Mouse (Mus musculus) spleen, embryonic (tissue): ENCODE results near the gene Hoxd3.

Experiments
- CTCF ChIA-PET: fragments of 350-600 bp; sonication (Branson Sonifier 250); formaldehyde crosslinking; loops from one replicate; lab custom pipeline; 2022; lab: Charles Lee

The Hoxd3 gene

DNA sequence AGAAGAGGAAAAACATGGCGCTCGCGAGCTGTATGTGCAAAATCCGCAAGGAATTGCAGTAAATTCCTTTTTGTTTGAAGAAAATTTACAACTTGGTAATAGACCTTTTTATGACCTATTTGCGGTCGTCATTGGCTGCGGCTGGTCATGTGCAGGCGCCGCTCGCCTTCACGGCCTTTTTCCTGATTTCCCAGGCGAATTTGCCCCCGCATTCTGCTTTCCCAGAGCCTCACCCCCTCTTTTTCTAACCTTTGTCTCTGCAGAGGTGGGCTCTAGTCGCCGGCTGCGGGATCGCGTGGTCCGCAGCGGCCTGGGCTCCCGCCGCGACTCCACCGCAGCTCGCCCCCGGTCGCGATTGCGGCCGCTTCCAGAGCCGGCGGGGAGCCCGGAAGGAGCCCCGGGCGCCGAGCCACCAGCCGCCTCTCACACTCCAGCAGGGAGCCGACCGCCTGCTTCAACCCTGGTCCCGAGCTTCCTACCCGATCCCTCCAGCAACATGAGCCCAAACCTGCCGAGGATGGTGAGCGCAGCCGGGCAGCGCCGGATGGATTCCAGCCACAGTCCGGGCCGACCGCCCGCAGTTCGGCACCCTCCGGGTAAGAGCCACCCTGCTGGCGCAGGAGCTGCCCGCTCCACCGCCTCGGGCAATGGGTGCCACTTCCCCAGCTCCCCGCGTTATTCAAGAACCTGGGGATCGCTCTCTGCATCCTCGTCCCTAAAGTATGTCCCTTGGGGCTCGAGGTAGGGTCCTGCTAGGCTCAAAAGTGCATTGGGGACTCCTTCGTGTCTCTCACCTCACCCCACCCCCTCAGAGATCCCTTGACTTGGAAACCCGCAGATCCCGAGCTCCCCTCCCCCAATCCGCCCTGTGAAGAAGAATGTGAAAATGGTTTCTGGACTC lies at the start of gene Hoxd3, which contains the start of gene Hoxd4:
Gene Hoxd3, plus strand, starts transcription at position 207 of the 901 bp plus-strand sequence.
Gene Hoxd4, plus strand, starts transcription at position 209 of the 901 bp plus-strand sequence.
- CTCF ChIA-PET: no interaction called here

DNA sequence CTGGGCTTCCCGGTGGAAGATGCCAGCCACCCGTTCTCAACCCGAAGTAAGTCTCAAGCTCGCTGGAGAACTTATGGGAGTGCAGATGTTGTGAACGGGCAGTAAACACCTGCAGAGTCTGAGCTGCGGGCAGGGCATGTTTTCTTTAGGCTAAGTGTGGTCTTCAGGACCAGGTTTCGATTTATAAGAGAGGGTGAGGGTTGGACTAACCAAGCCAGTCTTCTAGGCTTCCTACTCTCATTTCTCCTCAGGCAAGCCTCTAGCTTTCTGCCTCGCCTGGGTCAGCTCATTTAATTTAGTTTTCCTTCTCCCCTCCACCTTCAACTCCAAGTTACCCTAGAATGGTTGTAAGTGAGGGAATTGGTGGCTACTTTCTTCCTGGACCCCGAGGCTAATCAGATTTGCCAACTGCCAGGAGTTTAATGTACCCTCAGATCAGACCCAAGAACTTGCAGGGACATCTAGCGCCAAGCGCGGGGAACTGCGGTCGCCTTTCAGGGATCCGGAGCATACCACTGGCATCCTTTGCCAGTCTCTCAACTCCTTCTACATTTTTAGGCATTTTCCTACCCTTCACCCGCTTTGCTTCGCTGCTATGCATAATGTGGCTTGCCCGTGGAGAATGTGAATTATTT lies 48.3 kb upstream of the Hoxd3 start:
- CTCF ChIA-PET: no interaction called here

DNA sequence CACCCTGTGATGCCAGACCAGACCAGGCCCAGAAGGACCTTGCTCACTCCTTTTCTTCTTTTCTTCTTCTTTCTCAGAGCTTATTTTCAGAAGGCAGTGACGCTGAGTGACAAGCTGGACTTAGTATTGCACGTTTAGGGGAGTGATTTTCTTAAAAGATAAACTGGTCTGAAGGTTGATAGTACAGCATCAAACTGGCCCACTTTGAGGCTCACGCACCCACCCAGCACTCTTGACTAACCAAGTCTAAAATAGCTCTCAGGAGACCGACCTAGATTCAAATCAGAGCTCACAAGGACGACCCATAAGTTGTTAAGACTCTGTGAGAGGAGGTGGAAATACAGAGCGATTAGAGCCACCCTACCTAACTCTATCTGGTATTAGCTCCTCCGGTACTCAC lies 45.3 kb upstream of the Hoxd3 start:
- CTCF ChIA-PET: no interaction called here

DNA sequence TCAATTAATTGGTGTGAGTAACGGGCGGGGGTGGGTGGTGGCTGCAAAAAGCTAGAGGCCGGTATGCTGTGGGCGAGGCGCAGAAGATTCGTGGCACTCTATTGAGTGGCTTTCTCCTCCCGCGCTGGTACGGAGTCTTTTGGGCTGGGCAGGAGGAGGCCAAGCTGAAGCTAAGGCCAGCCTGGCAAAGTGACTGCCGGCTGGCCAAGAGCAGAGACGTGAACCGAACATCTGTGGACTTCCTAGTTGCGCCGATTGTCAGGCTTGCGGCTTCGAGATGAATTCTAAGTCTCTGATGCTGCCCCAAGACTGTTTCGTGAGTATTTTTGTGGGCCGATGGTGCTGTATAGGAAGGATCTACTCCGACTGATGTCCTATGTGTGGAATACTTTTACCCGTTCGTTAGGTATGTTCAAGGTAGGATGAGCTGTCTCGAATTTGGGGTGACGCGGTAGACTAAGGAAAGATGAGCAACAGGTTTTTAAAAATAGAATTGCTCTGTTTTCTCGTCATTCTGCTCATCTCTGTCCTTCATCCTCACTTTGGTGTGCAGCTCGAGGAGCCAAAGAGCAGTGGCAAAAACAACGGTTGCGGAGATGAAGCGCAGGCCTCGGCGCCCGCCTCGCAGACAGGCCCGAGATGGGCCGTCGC lies 44.4 kb upstream of the Hoxd3 start:
- CTCF ChIA-PET: no interaction called here

DNA sequence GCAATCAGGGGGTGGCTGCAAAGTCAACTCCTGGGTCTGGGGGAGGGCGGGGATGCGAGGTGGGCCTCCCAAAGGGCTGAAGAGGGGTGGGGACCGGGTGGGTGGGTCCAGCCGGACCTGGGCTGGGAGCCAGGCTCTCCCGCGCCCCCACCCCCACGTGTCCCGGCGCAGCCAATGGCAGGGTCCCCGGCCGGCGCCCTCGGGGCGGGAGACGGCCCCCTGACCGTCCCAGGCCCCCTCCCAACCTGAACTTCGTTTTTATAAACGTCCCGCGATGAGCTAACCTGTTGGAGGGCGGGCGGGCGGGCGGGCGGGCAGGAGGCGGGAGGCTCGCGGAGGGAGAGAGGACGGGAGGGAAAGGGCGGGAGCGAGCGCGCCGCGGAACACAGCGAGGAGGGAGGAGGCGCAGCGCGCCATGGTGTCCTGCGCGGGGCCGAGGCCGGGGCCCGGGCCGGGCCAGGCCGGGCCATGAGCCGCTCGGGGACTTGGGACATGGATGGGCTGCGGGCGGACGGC lies 43.8 kb upstream of the Hoxd3 start, which contains the start of gene Hoxd13:
Gene Hoxd13, plus strand, starts transcription at position 469 of the 516 bp plus-strand sequence.
- CTCF ChIA-PET: no interaction called here

DNA sequence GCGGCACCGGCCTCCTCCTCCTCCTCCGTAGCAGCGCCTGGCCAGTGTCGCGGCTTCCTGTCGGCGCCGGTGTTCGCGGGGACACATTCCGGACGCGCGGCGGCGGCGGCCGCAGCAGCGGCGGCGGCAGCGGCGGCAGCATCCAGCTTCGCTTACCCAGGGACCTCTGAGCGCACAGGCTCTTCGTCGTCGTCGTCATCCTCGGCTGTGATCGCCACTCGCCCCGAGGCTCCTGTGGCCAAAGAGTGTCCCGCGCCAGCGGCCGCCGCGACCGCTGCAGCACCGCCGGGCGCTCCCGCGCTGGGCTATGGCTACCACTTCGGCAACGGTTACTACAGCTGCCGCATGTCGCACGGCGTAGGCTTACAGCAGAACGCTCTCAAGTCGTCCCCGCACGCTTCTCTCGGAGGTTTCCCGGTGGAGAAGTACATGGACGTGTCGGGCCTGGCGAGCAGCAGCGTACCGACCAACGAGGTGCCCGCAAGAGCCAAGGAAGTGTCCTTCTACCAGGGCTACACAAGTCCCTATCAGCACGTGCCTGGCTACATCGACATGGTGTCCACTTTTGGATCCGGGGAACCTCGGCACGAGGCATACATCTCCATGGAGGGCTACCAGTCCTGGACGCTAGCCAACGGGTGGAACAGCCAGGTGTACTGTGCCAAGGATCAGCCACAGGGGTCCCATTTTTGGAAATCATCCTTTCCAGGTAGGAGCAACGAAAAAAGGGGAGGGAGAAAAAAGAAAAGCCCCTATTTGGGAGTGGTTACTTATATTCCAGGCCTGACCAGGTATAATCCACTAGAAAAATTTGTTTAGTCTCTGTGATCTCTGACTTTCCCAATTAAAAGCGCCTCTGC lies 43.1 kb upstream of the Hoxd3 start:
- CTCF ChIA-PET: no interaction called here

DNA sequence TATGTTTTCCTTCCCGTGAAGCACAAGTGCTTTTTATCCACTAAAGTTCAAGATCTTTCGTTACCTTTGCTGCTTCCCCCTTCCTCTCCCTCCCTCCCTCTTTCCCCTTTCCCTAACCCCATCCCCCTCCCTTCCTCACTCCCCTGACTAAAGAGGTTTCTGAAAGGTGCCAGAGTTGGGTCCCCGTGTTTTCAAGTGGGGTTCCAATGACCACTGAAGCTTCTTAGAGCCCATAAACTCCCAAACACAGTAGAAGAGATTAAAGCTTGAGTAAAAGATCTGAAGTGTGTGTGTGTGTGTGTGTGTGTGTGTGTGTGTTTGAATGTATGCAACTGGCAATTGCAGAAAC lies 42.5 kb upstream of the Hoxd3 start:
- CTCF ChIA-PET: interaction anchor here (0.8 kb wide), 1 partner anchor 17 kb away, joined by 3 read pairs; no protein-coding TSS in a partner anchor

DNA sequence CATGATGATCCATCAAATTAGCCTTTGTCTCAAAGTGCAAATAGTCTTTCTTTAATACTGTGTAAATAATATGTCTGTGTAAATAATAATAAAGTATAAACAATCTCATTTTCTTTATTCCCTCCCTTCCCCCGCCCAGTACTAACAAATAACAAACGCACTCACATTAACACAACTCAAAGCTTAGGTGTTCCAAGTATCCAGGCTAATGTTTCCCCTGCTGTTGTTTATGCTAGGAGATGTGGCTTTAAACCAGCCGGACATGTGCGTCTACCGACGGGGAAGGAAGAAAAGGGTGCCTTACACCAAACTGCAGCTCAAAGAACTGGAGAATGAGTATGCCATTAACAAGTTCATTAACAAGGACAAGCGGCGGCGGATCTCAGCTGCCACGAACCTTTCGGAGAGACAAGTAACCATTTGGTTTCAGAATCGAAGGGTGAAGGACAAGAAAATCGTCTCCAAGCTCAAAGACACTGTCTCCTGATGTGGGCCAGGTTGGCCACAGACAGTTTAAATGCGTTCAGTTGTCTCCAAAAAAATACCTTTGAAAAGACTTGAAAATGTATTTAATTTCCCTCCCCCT lies 42.0 kb upstream of the Hoxd3 start:
- CTCF ChIA-PET: interaction anchor here (0.8 kb wide), 1 partner anchor 18 kb away, joined by 3 read pairs; no protein-coding TSS in a partner anchor

DNA sequence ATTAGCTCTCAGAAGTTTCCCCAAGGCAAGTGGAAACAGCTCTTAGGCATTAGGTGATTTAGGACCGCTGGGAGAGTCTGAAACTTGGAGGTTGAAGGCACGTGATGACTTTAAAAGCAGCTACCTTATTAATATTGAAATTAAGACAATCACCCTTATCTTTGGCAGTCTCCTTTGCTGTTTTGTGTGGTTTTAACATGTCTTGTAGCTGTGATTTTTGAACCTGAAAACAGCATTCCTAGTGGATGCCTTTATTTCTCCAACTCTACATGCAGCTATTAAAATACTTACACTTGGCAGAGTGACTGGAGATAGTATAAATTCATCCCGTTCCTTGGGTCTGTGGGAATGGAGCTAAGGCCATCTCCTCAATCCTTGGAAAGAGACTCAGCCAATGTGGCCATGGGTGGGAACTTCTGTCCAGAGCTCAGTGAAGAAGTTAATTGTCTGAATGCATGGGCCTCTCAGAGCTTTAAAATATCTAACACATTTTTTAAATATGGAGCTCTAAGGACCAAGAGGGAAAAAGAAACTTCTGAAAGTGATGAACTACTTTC lies 41.0 kb upstream of the Hoxd3 start:
- CTCF ChIA-PET: interaction anchor here (0.6 kb wide), 1 partner anchor 16 kb away, joined by 3 read pairs; no protein-coding TSS in a partner anchor

DNA sequence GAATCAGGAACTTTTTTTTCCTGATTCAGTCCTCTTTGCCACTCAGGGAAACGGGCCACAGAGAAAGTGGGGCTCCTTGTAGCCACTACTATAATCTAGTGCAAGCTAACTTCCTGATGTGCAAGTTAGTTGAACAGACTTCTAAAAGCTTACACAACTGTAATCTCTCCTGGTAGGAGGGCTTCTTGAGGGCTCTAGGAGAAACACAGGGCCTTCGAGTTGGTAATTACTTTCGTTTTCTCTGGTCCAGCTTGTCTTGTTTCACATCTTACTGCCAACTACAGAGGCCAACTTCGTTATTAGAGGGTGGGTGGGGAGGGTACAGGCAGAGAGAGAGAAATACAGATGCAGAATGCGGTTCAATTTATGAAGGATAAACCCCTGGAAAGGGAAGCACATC lies 39.9 kb upstream of the Hoxd3 start:
- CTCF ChIA-PET: no interaction called here

DNA sequence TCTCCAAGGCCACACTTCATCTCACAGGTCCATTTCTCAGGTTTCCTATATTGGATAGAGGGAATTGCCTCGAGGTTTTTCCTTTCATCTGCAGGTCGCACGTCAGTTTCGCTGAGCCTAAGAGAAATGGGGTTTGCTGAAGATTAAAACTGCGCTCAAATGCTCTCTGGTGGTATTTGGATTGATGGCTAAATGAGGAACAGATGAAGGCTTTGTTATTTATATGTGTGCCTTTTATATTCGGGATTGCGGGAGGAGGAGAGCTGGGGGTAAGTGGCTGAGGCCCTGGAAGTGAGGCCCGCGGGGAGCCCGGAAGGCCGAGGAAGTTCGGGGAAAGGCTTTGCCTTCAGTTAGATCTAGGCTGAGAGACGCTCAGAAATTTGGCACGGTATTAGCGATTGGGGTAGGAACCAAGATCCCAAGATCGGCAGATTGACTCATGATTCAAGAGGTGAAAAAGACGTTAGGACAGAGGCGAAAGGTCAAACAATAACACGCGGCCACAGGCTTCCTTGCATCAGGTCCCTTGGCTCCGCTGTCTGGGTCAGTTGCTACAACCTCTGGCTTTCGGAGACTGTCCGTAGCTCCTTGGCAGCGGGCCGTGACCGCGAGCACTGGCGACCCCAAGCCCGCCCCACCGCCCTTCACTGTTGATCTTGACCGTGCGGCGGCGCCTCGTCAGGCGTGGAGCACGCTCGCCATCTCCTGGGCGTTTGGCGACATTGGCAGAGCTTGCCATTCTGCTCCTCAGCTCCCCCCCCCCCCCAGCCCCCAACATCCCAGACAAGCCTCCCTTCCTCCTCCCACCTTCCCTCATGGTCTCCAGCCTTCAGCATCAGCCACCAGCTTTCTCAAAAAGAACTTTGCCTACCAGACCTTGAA lies 39.0 kb upstream of the Hoxd3 start:
- CTCF ChIA-PET: no interaction called here

DNA sequence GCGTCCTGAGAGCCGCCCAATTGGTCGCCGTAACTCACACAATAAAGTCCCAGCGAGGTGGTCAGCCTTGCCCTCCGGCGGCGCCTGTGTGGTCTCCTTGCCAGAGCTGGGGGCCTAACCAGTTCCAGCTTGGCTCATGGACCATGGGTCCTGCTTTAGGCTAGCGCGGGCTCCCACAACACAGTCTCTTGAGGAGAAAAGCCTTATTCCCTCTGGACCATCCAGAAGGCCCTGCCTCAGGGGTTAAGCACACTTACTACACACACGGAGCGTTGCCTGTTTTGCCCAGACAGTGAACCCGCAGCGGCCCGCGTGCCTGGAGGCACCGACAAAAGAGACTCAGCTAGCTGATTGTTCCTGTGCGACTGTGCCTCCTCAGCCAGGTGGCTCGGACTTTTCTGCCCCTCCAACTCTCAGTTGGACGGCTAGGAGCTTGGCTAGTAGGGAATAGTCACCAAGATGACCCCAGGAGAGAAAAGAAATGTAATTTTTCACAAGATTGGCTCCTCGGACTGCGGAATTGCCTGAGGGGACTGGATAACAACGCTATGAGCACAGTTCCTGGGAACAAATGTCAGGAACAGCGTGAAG lies 37.8 kb upstream of the Hoxd3 start:
- CTCF ChIA-PET: no interaction called here

DNA sequence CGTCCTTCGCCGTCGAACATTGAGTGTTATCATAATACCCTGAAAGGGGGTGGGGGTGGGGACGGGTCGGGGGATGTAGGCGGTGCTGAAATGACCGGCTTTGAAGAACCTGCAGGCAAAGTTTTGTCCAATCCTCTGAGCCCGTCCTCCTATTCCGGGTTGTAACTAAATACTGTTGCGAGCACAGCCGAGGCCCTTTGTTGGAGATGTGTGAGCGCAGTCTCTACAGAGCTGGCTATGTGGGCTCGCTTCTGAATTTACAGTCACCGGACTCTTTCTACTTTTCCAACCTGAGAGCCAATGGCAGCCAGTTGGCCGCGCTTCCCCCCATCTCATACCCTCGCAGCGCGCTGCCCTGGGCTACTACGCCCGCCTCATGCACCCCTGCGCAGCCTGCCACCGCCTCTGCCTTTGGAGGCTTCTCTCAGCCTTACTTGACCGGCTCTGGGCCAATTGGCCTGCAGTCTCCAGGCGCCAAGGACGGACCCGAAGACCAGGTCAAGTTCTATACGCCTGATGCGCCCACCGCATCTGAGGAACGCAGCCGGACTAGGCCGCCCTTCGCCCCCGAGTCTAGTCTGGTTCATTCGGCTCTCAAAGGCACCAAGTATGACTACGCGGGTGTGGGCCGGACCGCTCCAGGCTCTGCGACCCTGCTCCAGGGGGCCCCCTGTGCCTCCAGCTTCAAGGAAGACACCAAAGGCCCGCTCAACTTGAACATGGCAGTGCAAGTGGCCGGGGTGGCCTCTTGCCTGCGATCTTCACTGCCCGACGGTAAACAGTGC lies 36.7 kb upstream of the Hoxd3 start, which contains the start of gene Hoxd12:
Gene Hoxd12, plus strand, starts transcription at position 133 of the 785 bp plus-strand sequence.
- CTCF ChIA-PET: interaction anchor here (0.6 kb wide), 1 partner anchor 25 kb away, joined by 6 read pairs; no protein-coding TSS in a partner anchor

DNA sequence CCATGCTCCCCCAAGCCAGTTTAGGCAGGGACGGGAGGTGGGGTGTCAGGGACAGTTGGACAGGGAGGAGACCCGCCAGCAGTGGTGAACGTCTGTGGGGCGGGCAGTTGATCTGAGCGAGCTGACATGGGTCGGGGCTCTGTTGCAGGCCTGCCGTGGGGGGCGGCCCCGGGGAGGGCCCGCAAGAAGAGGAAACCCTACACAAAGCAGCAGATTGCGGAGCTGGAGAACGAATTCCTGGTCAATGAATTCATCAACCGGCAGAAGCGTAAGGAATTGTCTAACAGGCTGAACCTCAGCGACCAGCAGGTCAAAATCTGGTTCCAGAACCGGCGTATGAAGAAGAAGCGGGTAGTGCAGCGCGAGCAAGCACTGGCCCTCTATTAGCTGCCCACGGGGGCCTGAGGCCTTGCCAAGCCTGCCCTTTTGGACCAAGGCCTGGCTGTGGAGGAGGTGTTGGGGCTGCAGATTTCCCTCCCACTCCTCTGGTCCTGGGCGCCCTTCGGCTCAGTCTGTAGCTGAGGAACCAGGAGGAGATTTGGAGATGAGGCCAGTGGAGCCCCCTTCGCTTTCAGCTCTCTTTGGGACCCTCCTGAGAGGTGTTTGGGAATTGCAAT lies 36.0 kb upstream of the Hoxd3 start:
- CTCF ChIA-PET: no interaction called here

DNA sequence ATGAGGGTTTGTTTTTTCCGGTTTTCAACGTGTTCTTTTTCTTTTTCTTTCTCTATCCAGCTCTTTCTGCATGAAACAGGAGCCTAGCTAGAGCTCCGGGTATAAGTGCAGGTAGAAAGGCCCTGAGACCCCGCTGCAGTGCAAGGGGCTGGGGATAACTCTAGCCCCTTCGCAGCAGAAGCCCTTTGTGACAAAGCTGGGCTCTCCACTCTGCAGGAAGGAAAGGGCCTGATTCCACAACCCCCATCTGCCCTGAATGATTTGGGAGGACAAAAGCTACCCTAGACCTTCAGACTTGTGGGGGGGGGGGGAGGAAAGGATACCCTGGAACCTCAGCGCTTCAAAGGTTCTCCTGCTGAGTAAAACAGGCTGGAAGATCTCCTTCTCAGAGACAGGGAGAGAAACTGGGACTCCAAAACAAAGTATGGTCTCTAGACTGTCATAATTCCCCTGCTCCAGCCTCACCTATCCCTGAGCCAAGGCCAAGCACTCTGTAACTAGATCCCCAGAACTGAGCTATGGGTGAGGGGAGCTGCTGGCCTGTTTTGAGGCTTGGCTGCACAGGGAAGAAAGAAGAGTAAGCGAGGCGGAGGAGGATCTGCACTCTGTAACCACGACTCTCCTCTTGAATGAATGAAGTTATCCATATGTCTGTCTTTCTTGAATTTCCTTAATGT lies 35.2 kb upstream of the Hoxd3 start:
- CTCF ChIA-PET: interaction anchor here (0.5 to 0.7 kb wide), 2 partner anchors 12 to 754 kb away, joined by 3 to 4 read pairs; no protein-coding TSS in a partner anchor

DNA sequence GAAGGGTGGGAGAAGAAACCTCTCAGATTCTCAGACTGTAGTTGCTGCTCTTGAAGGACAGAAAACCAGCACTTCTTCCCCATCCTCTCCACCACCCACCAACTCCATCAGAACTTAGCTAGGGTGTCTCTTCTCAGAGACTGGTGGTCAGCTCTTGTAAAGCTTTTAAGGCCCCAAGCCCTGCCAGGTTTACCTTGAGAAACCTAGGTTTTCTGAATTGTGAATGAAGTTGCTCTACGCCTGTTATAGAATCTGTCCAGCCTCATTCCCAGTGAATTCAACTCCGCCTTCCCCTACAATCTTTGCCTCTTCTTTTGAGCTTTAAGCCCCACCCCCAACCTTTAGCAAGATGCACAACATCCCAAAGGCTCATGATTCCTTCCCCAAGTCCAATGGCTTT lies 34.6 kb upstream of the Hoxd3 start:
- CTCF ChIA-PET: interaction anchor here (0.5 to 0.7 kb wide), 2 partner anchors 13 to 755 kb away, joined by 3 to 4 read pairs; no protein-coding TSS in a partner anchor
